Mouse (Mus musculus): ENCODE measurements around the gene Ctsk.
"Not testable (repeated sequence)": the region's sequence is repeated elsewhere in the genome, so short reads cannot be mapped to it uniquely, and the experiment has no call there.

Gene Ctsk

GRCm38 (mm10) chr3:95526622-95527211 is 27.7 kb downstream of the Ctsk start, which contains the start of gene Ctss:
Gene Ctss, plus strand, starts transcription at chr3:95526786.
- H3K27me3 ChIP-seq (ENCODE audit: insufficient read depth, low read length), result no peaks in the 10 kb centered on the region
- TF ChIP-seq NANOG (IDR thresholded peaks at IDR 0.05; ENCODE audit: borderline replicate concordance, low read length) (no peak), POU5F1 (IDR thresholded peaks at IDR 0.05; ENCODE audit: borderline replicate concordance, low read length) (no peak), CTCF (conservative IDR thresholded peaks at IDR 0.05; ENCODE audit: low read length) (no peak)
- peaks cover 14% of the 10 kb centered on the region for H3K4me1 ChIP-seq (replicated peaks; ENCODE audit: low read depth, low read length)
- H3K9me3 ChIP-seq (ENCODE audit: low read length), result no peaks in the 10 kb centered on the region
- H3K4me3 ChIP-seq (replicated peaks; ENCODE audit: low read length), result no peak within 1 kb of the TSS
- no peaks in the 10 kb centered on the region for H3K36me3 ChIP-seq (ENCODE audit: insufficient read depth, low read length)

GRCm38 (mm10) chr3:95529814-95530213 is 30.8 kb downstream of the Ctsk start:
- TF ChIP-seq NANOG (IDR thresholded peaks at IDR 0.05; ENCODE audit: borderline replicate concordance, low read length) (no peak), CTCF (conservative IDR thresholded peaks at IDR 0.05; ENCODE audit: low read length) (no peak), POU5F1 (IDR thresholded peaks at IDR 0.05; ENCODE audit: borderline replicate concordance, low read length) (no peak)
- no peaks in the 10 kb centered on the region for H3K4me1 ChIP-seq (replicated peaks; ENCODE audit: low read depth, low read length)
- no peaks in the 10 kb centered on the region for H3K9me3 ChIP-seq (ENCODE audit: low read length)
- H3K36me3 ChIP-seq (ENCODE audit: insufficient read depth, low read length), result no peaks in the 10 kb centered on the region
- no peaks in the 10 kb centered on the region for H3K27me3 ChIP-seq (ENCODE audit: insufficient read depth, low read length)
- no peak overlapping the region for H3K4me3 ChIP-seq (replicated peaks; ENCODE audit: low read length)

DNA sequence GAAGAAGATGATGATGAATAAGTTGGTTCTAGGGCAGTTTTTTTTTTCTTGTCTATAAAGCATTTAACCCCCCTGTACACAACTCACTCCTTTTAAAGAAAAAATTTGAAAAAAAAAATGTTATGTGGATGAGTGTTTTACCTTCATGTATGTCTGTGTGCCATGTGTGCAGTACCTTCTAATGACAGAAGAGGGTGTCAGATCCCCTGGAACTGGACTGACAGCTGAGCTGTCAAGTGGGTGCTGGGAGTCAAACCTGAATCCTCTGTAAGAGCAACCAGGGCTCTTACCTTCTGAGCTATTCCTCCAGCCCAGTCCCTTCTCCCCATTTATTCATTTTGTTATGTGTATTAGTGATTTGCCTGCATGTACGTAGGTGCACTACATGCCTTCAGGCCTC is 32.0 kb downstream of the Ctsk start:
- H3K36me3 ChIP-seq (ENCODE audit: insufficient read depth, low read length), result no peaks in the 10 kb centered on the region
- H3K4me1 ChIP-seq (replicated peaks; ENCODE audit: low read depth, low read length), result no peaks in the 10 kb centered on the region
- TF ChIP-seq NANOG (IDR thresholded peaks at IDR 0.05; ENCODE audit: borderline replicate concordance, low read length) (no peak), CTCF (conservative IDR thresholded peaks at IDR 0.05; ENCODE audit: low read length) (peak; percentile 54)
- no peak overlapping the region for H3K4me3 ChIP-seq (replicated peaks; ENCODE audit: low read length)
- H3K9me3 ChIP-seq (ENCODE audit: low read length), result no peaks in the 10 kb centered on the region
- H3K27me3 ChIP-seq (ENCODE audit: insufficient read depth, low read length), result no peaks in the 10 kb centered on the region

GRCm38 (mm10) chr3:95533364-95533763 is 34.3 kb downstream of the Ctsk start:
- H3K9me3 ChIP-seq (ENCODE audit: low read length), result no peaks in the 10 kb centered on the region
- H3K4me1 ChIP-seq (replicated peaks; ENCODE audit: low read depth, low read length), result no peaks in the 10 kb centered on the region
- H3K36me3 ChIP-seq (ENCODE audit: insufficient read depth, low read length), result no peaks in the 10 kb centered on the region
- peaks cover 8% of the 10 kb centered on the region; the same call in 1 of the 2 replicates for H3K27me3 ChIP-seq (ENCODE audit: insufficient read depth, low read length)
- TF ChIP-seq NANOG (IDR thresholded peaks at IDR 0.05; ENCODE audit: borderline replicate concordance, low read length) (no peak), CTCF (conservative IDR thresholded peaks at IDR 0.05; ENCODE audit: low read length) (no peak), POU5F1 (IDR thresholded peaks at IDR 0.05; ENCODE audit: borderline replicate concordance, low read length) (no peak)
- no peak overlapping the region for H3K4me3 ChIP-seq (replicated peaks; ENCODE audit: low read length)

GRCm38 (mm10) chr3:95534927-95535326 is 35.9 kb downstream of the Ctsk start:
- no peak overlapping the region for H3K4me3 ChIP-seq (replicated peaks; ENCODE audit: low read length)

GRCm38 (mm10) chr3:95538936-95539335 is 39.9 kb downstream of the Ctsk start:
- Histone ChIP-seq H3K4me3 (replicated peaks; ENCODE audit: low read length) (no peak overlapping the region), H3K36me3 (ENCODE audit: insufficient read depth, low read length) (no peaks in the 10 kb centered on the region), H3K9me3 (ENCODE audit: low read length) (no peaks in the 10 kb centered on the region), H3K4me1 (replicated peaks; ENCODE audit: low read depth, low read length) (peaks cover 4% of the 10 kb centered on the region; the same call in 1 of the 2 replicates), H3K27me3 (ENCODE audit: insufficient read depth, low read length) (peaks cover 8% of the 10 kb centered on the region; the same call in 1 of the 2 replicates)
- TF ChIP-seq NANOG (IDR thresholded peaks at IDR 0.05; ENCODE audit: borderline replicate concordance, low read length), result no peak
- TF ChIP-seq CTCF (conservative IDR thresholded peaks at IDR 0.05; ENCODE audit: low read length), result no peak
- TF ChIP-seq POU5F1 (IDR thresholded peaks at IDR 0.05; ENCODE audit: borderline replicate concordance, low read length), result no peak

More at GRCm38 (mm10) chr3:95534927-95535326, 35.9 kb downstream of the Ctsk start:
- TF ChIP-seq NANOG (IDR thresholded peaks at IDR 0.05; ENCODE audit: borderline replicate concordance, low read length), result no peak
- peak; percentile 29 for TF ChIP-seq CTCF (conservative IDR thresholded peaks at IDR 0.05; ENCODE audit: low read length)
- Histone ChIP-seq H3K9me3 (ENCODE audit: low read length) (no peaks in the 10 kb centered on the region), H3K36me3 (ENCODE audit: insufficient read depth, low read length) (no peaks in the 10 kb centered on the region), H3K4me1 (replicated peaks; ENCODE audit: low read depth, low read length) (peaks cover 4% of the 10 kb centered on the region; the same call in 1 of the 2 replicates), H3K27me3 (ENCODE audit: insufficient read depth, low read length) (peaks cover 8% of the 10 kb centered on the region; the same call in 1 of the 2 replicates)

GRCm38 (mm10) chr3:95539837-95540236 is 40.8 kb downstream of the Ctsk start:
- Histone ChIP-seq H3K4me3 (replicated peaks; ENCODE audit: low read length) (no peak overlapping the region), H3K4me1 (replicated peaks; ENCODE audit: low read depth, low read length) (peaks cover 4% of the 10 kb centered on the region; the same call in 1 of the 2 replicates), H3K9me3 (ENCODE audit: low read length) (no peaks in the 10 kb centered on the region), H3K36me3 (ENCODE audit: insufficient read depth, low read length) (no peaks in the 10 kb centered on the region), H3K27me3 (ENCODE audit: insufficient read depth, low read length) (peaks cover 8% of the 10 kb centered on the region; the same call in 1 of the 2 replicates)
- no peak for TF ChIP-seq POU5F1 (IDR thresholded peaks at IDR 0.05; ENCODE audit: borderline replicate concordance, low read length)
- no peak for TF ChIP-seq CTCF (conservative IDR thresholded peaks at IDR 0.05; ENCODE audit: low read length)
- no peak for TF ChIP-seq NANOG (IDR thresholded peaks at IDR 0.05; ENCODE audit: borderline replicate concordance, low read length)

DNA sequence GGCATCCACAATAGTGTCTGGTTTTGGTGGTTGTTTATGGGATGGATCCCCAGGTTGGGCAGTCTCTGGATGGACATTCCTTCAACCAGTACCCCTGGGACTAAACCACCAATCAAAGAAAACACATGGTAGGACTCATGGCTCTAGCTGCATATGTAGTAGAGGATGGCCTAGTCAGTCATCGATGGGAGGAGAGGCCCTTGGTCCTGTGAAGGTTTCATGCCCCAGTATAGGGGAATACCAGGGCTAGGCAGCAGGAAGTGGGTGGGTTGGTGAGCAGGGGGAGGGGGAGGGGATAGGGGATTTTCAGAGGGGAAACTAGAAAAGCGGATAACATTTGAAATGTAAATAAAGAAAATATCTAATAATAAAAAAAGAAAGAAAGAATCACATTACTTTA is 42.1 kb downstream of the Ctsk start:
- H3K4me3 ChIP-seq (replicated peaks; ENCODE audit: low read length); H3K27me3 ChIP-seq (ENCODE audit: insufficient read depth, low read length); H3K9me3 ChIP-seq (ENCODE audit: low read length); H3K36me3 ChIP-seq (ENCODE audit: insufficient read depth, low read length); H3K4me1 ChIP-seq (replicated peaks; ENCODE audit: low read depth, low read length): not testable (repeated sequence)

GRCm38 (mm10) chr3:95542171-95542570 is 43.1 kb downstream of the Ctsk start:
- Histone ChIP-seq H3K4me3 (replicated peaks; ENCODE audit: low read length) (no peak overlapping the region), H3K36me3 (ENCODE audit: insufficient read depth, low read length) (no peaks in the 10 kb centered on the region), H3K27me3 (ENCODE audit: insufficient read depth, low read length) (peaks cover 8% of the 10 kb centered on the region; the same call in 1 of the 2 replicates), H3K4me1 (replicated peaks; ENCODE audit: low read depth, low read length) (peaks cover 4% of the 10 kb centered on the region; the same call in 1 of the 2 replicates), H3K9me3 (ENCODE audit: low read length) (no peaks in the 10 kb centered on the region)
- TF ChIP-seq POU5F1 (IDR thresholded peaks at IDR 0.05; ENCODE audit: borderline replicate concordance, low read length) (no peak), NANOG (IDR thresholded peaks at IDR 0.05; ENCODE audit: borderline replicate concordance, low read length) (no peak), CTCF (conservative IDR thresholded peaks at IDR 0.05; ENCODE audit: low read length) (no peak)
